Mouse (Mus musculus): Measurements from ENCODE around the gene Rhbdl2. TPM values are rescaled to one million over a fixed set of nuclear protein-coding genes. Genes with fewer than 3 reads are reported as not detected.

Gene Rhbdl2
- polyA plus RNA-seq, 1 experiment from 2014 or later = 1.0 TPM

DNA sequence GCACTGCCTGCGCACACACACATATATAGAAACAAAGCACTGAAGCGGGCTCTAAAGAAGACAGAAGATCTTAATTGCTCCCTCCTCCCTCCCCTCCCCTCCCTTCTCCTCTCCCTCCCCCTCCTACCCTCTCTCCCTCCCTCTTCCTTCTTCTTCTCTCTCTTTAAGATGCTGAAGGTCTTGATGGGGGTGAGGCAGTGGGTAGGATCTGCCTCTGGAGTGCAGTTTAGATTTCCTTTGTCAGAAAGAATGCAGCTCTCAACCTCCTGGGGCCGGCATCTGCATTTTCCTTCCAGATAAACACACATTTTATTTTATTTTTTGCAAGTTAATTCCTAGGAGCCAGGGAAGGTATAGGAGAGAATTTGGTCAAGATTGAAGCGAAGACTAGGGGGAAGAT is 19.4 kb upstream of the Rhbdl2 start:
- Histone ChIP-seq H3K27me3 (no peaks in the 10 kb centered on the region), H3K4me2 (no peak overlapping the region), H3K27ac (no peak overlapping the region), H3K36me3 (replicated peaks) (no peaks in the 10 kb centered on the region), H3K4me1 (no peaks in the 10 kb centered on the region), H3K4me3 (replicated peaks) (no peak overlapping the region), H3K9me3 (no peaks in the 10 kb centered on the region), H3K9ac (no peak overlapping the region)
- WGBS = 70% methylated on average over 4 of the region's 4 CpGs
- no peak for ATAC-seq (ENCODE audit: low FRiP score)

DNA sequence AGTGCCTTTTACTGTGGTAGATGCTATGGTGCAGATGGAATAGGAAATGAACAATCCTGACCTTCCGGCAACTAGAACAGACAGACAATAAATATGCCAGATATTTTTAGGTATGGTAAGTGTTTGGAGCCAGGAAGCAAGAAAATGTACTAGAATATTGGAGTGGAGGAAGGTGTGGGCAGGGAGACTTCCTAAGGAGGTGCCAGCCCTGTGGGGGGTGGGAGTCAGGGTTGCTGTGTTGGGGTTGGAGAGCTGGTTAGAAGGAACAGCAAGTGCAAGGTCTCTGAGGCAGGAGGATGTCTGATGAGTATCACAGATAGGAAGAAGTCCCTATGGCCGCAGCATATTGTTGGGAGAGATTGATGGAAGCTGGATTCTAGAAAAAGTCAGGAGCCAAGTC is 5.0 kb downstream of the Rhbdl2 start:
- WGBS = 93% methylated on average over 2 of the region's 2 CpGs
- no peak overlapping the region for H3K27ac ChIP-seq
- H3K4me1 ChIP-seq = peaks cover 14% of the 10 kb centered on the region
- no peak overlapping the region for H3K4me3 ChIP-seq (replicated peaks)
- H3K4me2 ChIP-seq = no peak overlapping the region
- H3K9ac ChIP-seq = no peak overlapping the region
- H3K27me3 ChIP-seq = no peaks in the 10 kb centered on the region
- no peaks in the 10 kb centered on the region for H3K36me3 ChIP-seq (replicated peaks)
- ATAC-seq (ENCODE audit: low FRiP score) = no peak
- H3K9me3 ChIP-seq = no peaks in the 10 kb centered on the region

DNA sequence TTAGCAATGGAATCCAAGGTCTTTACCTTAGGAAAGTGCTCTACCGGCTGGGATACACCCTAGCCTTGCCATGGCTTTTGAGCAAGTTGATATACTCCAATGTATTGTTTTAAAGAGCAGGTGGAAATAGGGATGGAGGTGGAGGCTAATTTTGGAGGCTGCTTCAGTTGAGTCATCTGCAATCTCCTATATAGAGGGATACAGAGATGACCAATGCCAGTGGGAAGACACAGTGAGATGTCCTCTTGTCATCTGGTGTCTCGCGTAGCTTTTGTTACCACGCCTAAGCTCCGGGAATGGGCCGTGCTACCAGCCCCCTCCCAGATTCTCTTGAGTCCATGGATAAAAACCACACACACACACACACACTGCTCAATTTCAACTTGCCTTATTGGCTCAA is 5.5 kb downstream of the Rhbdl2 start:
- no peak overlapping the region for H3K27ac ChIP-seq
- no peak overlapping the region for H3K4me3 ChIP-seq (replicated peaks)
- H3K9ac ChIP-seq = no peak overlapping the region
- 92% methylated on average over 6 of the region's 6 CpGs for WGBS
- ATAC-seq (ENCODE audit: low FRiP score) = no peak
- H3K27me3 ChIP-seq = no peaks in the 10 kb centered on the region
- no peaks in the 10 kb centered on the region for H3K36me3 ChIP-seq (replicated peaks)
- H3K4me2 ChIP-seq = no peak overlapping the region
- H3K4me1 ChIP-seq = peaks cover 14% of the 10 kb centered on the region
- no peaks in the 10 kb centered on the region for H3K9me3 ChIP-seq

GRCm38 (mm10) chr4:123795057-123795456 is 7.4 kb downstream of the Rhbdl2 start:
- peaks cover 14% of the 10 kb centered on the region for H3K4me1 ChIP-seq
- H3K27ac ChIP-seq = no peak overlapping the region
- H3K9ac ChIP-seq = no peak overlapping the region
- H3K36me3 ChIP-seq (replicated peaks) = no peaks in the 10 kb centered on the region
- no peak overlapping the region for H3K4me3 ChIP-seq (replicated peaks)
- WGBS = 76% methylated on average over 2 of the region's 2 CpGs
- no peaks in the 10 kb centered on the region for H3K27me3 ChIP-seq
- no peak for ATAC-seq (ENCODE audit: low FRiP score)
- no peak overlapping the region for H3K4me2 ChIP-seq
- no peaks in the 10 kb centered on the region for H3K9me3 ChIP-seq

GRCm38 (mm10) chr4:123797403-123797802 is 9.7 kb downstream of the Rhbdl2 start:
- Histone ChIP-seq H3K36me3 (replicated peaks) (no peaks in the 10 kb centered on the region), H3K4me3 (replicated peaks) (no peak overlapping the region), H3K4me1 (peaks cover 14% of the 10 kb centered on the region), H3K27me3 (no peaks in the 10 kb centered on the region), H3K9me3 (no peaks in the 10 kb centered on the region), H3K9ac (no peak overlapping the region), H3K27ac (peak overlapping the region; percentile 57), H3K4me2 (no peak overlapping the region)
- WGBS = 80% methylated on average over 3 of the region's 3 CpGs
- ATAC-seq (ENCODE audit: low FRiP score) = peak; percentile 41; the same call in 1 of the 2 replicates

DNA sequence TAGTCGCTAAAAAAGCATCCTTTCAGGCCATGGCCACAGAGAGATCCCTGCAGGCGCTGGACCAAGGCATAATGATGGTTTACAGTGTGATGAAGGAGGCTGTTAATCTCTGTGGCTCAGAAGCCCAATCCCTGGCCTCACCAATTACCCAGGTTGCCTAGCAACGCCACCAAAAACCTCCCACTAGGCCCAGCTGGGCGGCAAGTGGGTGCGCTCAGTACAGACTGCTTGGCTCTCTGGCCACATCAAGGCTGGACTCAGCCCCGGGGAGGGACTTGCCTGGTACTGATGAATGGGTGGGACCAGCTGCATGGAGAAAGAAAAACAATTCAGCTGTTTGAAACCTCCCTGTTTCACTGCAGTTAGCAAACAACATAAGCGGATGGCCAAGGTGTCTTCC is 10.2 kb downstream of the Rhbdl2 start:
- peaks cover 14% of the 10 kb centered on the region for H3K4me1 ChIP-seq
- H3K9me3 ChIP-seq = no peaks in the 10 kb centered on the region
- H3K4me3 ChIP-seq (replicated peaks) = no peak overlapping the region
- no peaks in the 10 kb centered on the region for H3K36me3 ChIP-seq (replicated peaks)
- no peaks in the 10 kb centered on the region for H3K27me3 ChIP-seq
- 27% methylated on average over 7 of the region's 7 CpGs for WGBS
- no peak overlapping the region for H3K9ac ChIP-seq
- peak; percentile 89 for ATAC-seq (ENCODE audit: low FRiP score)
- H3K4me2 ChIP-seq = no peak overlapping the region
- H3K27ac ChIP-seq = peak overlapping the region; percentile 57

DNA sequence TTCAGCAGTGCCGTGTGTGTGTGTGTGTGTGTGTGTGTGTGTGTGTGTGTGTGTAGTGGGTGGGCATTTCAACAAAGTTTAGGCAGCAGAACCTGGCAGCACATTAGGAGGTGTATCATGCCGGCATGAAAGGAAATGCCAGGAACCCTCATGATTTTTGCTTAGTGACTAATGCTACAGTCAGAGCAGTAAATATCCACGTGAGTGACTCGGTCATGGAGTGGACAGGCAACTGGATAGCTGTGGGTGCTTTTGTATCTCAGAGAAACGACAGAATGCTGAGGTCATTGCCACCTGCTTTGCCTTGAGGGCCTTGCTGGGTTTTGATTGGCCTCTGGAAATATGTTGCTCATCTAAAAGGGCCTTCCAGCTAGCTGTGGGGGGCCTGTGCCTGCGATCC is 16.0 kb downstream of the Rhbdl2 start:
- Histone ChIP-seq H3K27ac (no peak overlapping the region), H3K27me3 (no peaks in the 10 kb centered on the region), H3K9me3 (no peaks in the 10 kb centered on the region), H3K4me2 (no peak overlapping the region), H3K4me3 (replicated peaks) (no peak overlapping the region), H3K4me1 (no peaks in the 10 kb centered on the region), H3K9ac (no peak overlapping the region), H3K36me3 (replicated peaks) (no peaks in the 10 kb centered on the region)
- no peak for ATAC-seq (ENCODE audit: low FRiP score)
- WGBS = 76% methylated on average over 6 of the region's 6 CpGs

DNA sequence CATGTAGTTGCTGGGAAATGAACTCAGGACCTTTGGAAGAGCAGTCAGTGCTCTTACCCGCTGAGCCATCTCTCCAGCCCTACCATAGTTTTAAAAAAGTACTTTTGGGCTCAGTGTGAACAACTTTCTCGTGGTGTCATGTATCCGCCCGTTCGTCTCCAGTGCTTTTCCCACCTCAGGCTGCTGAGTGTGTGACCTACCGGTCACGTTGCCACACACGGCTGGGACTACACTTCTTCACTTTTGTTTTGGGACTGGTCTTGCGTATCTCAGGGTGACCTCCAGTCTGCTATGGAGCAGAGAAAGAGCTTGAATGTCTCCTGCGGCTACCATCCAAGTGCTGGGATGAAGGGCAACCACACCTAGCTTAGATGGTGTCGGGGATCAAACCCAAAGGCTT is 20.6 kb downstream of the Rhbdl2 start:
- no peaks in the 10 kb centered on the region for H3K4me1 ChIP-seq
- no peak overlapping the region for H3K4me2 ChIP-seq
- no peak overlapping the region for H3K27ac ChIP-seq
- no peak overlapping the region for H3K4me3 ChIP-seq (replicated peaks)
- ATAC-seq (ENCODE audit: low FRiP score) = no peak
- H3K9me3 ChIP-seq = no peaks in the 10 kb centered on the region
- H3K9ac ChIP-seq = no peak overlapping the region
- WGBS = 90% methylated on average over 11 of the region's 11 CpGs
- no peaks in the 10 kb centered on the region for H3K36me3 ChIP-seq (replicated peaks)
- no peaks in the 10 kb centered on the region for H3K27me3 ChIP-seq

DNA sequence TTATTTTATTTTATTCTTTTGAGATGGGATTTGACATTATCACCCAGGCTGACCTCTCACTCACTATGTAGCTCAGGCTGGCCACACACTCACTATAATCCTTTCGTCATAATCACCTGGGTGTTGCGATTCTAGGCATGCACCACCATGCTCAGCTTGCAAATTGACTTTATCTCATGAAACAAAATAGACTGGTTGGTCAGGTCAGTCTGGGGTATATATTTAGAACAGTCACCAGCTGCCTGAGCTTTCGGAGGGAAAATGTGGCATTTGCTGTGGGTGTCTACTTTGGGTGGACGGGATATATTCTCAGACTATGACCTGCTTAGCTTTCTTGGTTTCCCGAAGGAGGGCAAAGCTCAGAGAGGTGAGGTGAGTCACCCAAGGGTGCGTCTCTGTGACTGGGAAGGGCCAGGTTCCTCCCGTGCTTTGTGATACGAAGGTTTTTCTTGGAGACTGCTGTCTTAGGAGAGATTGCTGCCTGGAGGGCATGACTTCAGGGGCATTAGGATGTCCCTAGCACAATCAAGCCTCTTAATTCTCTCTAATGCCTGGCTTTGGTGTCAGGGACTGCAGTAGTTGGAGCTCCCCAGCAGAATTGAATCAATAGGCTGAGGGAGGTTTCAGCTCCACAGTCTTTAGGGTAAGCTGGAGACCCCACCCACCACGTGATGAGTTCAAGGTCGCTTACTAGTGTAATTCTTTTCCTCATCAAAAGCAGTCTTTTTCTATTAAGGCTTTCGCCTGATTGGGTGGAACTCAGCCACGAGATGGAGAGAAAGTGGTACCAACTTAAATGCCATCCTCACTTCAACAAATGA is 23.0 kb downstream of the Rhbdl2 start:
- no peak overlapping the region for H3K4me3 ChIP-seq (replicated peaks)
- no peaks in the 10 kb centered on the region for H3K27me3 ChIP-seq
- no peak overlapping the region for H3K9ac ChIP-seq
- no peak for ATAC-seq (ENCODE audit: low FRiP score)
- H3K4me2 ChIP-seq = no peak overlapping the region
- no peaks in the 10 kb centered on the region for H3K9me3 ChIP-seq
- 0 out of 2 replicates have a peak, but pooled peaks cover 5% of the 10 kb centered on the region for H3K4me1 ChIP-seq
- 87% methylated on average over 12 of the region's 12 CpGs for WGBS
- no peaks in the 10 kb centered on the region for H3K36me3 ChIP-seq (replicated peaks)
- no peak overlapping the region for H3K27ac ChIP-seq

DNA sequence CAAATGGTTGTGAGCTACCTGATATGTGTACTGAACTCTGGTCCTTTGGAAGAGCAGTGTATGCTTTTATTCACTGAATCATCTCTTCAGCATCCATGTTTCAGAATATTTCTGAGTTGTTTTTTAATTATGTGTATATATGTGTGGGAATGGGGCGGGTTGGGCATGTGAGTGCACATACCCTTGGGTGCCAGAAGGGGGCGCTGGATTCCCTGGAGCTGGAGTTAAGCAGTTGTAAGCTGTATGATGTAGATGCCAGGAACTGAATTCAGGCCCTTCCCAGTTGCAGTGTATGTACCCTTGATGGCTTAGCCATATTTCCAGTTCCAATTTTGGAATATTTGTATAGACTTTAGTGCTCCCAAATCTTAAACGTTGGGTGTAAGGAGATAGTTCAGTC is 24.9 kb downstream of the Rhbdl2 start:
- H3K4me1 ChIP-seq = 0 out of 2 replicates have a peak, but pooled peaks cover 5% of the 10 kb centered on the region
- H3K27me3 ChIP-seq = no peaks in the 10 kb centered on the region
- no peaks in the 10 kb centered on the region for H3K9me3 ChIP-seq
- 79% methylated on average over 3 of the region's 3 CpGs for WGBS
- no peak overlapping the region for H3K27ac ChIP-seq
- no peak overlapping the region for H3K4me3 ChIP-seq (replicated peaks)
- no peak overlapping the region for H3K9ac ChIP-seq
- no peaks in the 10 kb centered on the region for H3K36me3 ChIP-seq (replicated peaks)
- H3K4me2 ChIP-seq = no peak overlapping the region
- no peak for ATAC-seq (ENCODE audit: low FRiP score)

DNA sequence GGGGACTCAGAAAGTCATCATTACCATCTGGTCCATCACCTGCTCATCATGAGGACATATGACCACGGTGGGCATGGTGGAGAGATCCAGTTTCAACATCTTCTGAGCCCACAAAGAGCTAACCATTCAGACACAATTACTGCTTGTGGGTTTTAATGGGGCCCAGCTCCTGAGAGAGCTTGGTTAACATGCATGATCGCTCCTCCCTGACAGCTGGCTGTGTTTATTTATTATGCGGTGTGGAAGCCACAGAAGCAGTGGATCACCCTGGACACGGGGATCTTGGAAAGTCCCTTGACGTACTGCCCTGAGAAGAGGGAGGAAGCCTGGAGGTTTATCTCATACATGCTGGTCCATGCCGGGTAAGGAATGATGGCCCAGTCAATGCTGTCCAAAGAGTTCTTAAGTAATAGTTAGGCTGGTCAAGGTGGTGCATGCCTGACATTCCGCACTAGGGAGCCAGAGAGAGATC is 26.4 kb downstream of the Rhbdl2 start:
- Histone ChIP-seq H3K9me3 (no peaks in the 10 kb centered on the region), H3K9ac (no peak overlapping the region), H3K27ac (no peak overlapping the region), H3K36me3 (replicated peaks) (no peaks in the 10 kb centered on the region), H3K4me1 (0 out of 2 replicates have a peak, but pooled peaks cover 6% of the 10 kb centered on the region), H3K4me3 (replicated peaks) (no peak overlapping the region), H3K27me3 (no peaks in the 10 kb centered on the region), H3K4me2 (no peak overlapping the region)
- no peak for ATAC-seq (ENCODE audit: low FRiP score)
- WGBS = 75% methylated on average over 7 of the region's 7 CpGs

DNA sequence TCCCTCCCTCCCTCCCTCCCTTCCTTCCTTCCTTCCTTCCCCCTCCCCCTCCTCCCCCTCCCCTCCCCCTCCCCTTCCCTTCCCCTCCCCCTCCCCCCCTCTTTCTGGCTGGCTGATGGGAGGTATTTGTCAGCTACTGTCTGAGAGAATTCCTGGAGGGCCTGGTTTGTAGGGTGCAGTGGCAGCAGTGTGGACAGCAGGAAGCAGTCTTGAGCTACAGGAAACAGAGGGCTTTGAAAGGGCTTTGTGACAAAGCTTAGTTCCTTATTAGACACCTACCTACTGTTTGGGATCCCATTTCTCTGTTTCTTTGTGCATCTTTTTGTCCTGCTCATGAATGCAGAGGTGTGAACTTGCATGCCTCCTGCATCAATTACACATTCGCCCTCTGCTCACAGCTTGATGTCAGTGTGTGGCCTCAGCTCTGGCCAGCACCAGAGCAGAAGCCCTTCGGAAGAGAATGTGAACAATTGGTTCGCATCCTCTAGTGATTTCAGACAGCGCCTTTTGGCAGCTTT is 31.5 kb downstream of the Rhbdl2 start:
- H3K27ac ChIP-seq = no peak overlapping the region
- WGBS = 30% methylated on average over 4 of the region's 4 CpGs

DNA sequence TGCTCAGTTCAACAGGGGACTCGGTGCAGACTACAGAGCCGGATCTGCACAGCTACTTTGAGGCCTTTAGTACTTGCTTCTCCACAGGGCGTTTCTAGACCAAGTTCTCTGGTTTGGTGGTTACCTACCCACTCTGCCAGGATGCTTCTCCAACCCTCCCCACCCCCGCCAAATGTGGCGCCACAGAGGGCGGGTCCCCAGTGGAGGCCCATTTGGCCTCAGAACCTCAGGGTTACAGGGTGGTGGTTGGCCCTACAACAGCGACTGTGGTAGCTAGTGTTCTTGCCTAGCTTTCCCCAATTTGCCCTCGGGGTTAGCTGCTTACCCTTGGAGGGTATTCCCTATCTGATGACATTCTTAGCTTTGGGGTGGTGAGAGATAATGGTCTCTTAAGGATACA is 54.5 kb downstream of the Rhbdl2 start:
- 88% methylated on average over 8 of the region's 8 CpGs for WGBS
- Histone ChIP-seq H3K4me2 (no peak overlapping the region), H3K9me3 (no peaks in the 10 kb centered on the region), H3K27ac (no peak overlapping the region), H3K27me3 (no peaks in the 10 kb centered on the region), H3K36me3 (replicated peaks) (no peaks in the 10 kb centered on the region), H3K9ac (no peak overlapping the region), H3K4me1 (no peaks in the 10 kb centered on the region), H3K4me3 (replicated peaks) (no peak overlapping the region)
- no peak for ATAC-seq (ENCODE audit: low FRiP score)

More for the DNA sequence above, 31.5 kb downstream of the Rhbdl2 start:
- Histone ChIP-seq H3K9me3 (no peaks in the 10 kb centered on the region), H3K27me3 (no peaks in the 10 kb centered on the region), H3K36me3 (replicated peaks) (no peaks in the 10 kb centered on the region), H3K4me1 (0 out of 2 replicates have a peak, but pooled peaks cover 7% of the 10 kb centered on the region), H3K9ac (no peak overlapping the region), H3K4me3 (replicated peaks) (no peak overlapping the region), H3K4me2 (no peak overlapping the region)
- ATAC-seq (ENCODE audit: low FRiP score) = no peak

Data from forebrain, embryonic 12.5 days (tissue).